Mouse (Mus musculus): ENCODE results near the gene Fosl2. TPM values are rescaled to one million over a fixed set of nuclear protein-coding genes. Genes with fewer than 3 reads are reported as not detected.
A peak's percentile ranks its signal among the peaks of the same experiment; 100 is the strongest.

Gene Fosl2
- total RNA-seq, 2 experiments from 2014 or later, result 49.1 to 96.8 TPM

- intact Hi-C loops (cut with DNase I), result no loop called here
- no peak for DNase-seq (ENCODE audit: extremely low spot score in 1 of 2, low spot score in 2 of 2)
- TF ChIP-seq CTCF (IDR thresholded peaks at IDR 0.05), result no peak
- Histone ChIP-seq H3K27ac (no peak overlapping the region), H3K4me3 (no peak overlapping the region)
Measured at GRCm38 (mm10) chr5:32110651-32111050, 24.9 kb upstream of the Fosl2 start.

GRCm38 (mm10) chr5:32112206-32112916 lies 23.2 kb upstream of the Fosl2 start:
- Histone ChIP-seq H3K4me3 (no peak overlapping the region), H3K27ac (no peak overlapping the region)
- no peak for DNase-seq (ENCODE audit: extremely low spot score in 1 of 2, low spot score in 2 of 2)
- TF ChIP-seq CTCF (IDR thresholded peaks at IDR 0.05), result no peak
- intact Hi-C loops (cut with DNase I), result no loop called here

GRCm38 (mm10) chr5:32120901-32121376 lies 14.7 kb upstream of the Fosl2 start:
- Histone ChIP-seq H3K27ac (no peak overlapping the region), H3K4me3 (no peak overlapping the region)
- TF ChIP-seq CTCF (IDR thresholded peaks at IDR 0.05), result no peak
- intact Hi-C loops (cut with DNase I), result no loop called here
- DNase-seq (ENCODE audit: extremely low spot score in 1 of 2, low spot score in 2 of 2), result no peak

- no peak for TF ChIP-seq CTCF (IDR thresholded peaks at IDR 0.05)
- H3K27ac ChIP-seq, result no peak overlapping the region
- intact Hi-C loops (cut with DNase I), result no loop called here
- no peak for DNase-seq (ENCODE audit: extremely low spot score in 1 of 2, low spot score in 2 of 2)
- H3K4me3 ChIP-seq, result no peak overlapping the region
Measured at GRCm38 (mm10) chr5:32121936-32122335, 13.7 kb upstream of the Fosl2 start.

- DNase-seq (ENCODE audit: extremely low spot score in 1 of 2, low spot score in 2 of 2), result no peak
- intact Hi-C loops (cut with DNase I), result no loop called here
- Histone ChIP-seq H3K4me3 (no peak overlapping the region), H3K27ac (no peak overlapping the region)
- TF ChIP-seq CTCF (IDR thresholded peaks at IDR 0.05), result no peak
Measured at GRCm38 (mm10) chr5:32122363-32122762, 13.2 kb upstream of the Fosl2 start.

GRCm38 (mm10) chr5:32124957-32125356 lies 10.6 kb upstream of the Fosl2 start:
- intact Hi-C loops (cut with DNase I), result no loop called here
- TF ChIP-seq CTCF (IDR thresholded peaks at IDR 0.05), result no peak
- Histone ChIP-seq H3K27ac (no peak overlapping the region), H3K4me3 (no peak overlapping the region)
- DNase-seq (ENCODE audit: extremely low spot score in 1 of 2, low spot score in 2 of 2), result no peak

GRCm38 (mm10) chr5:32127226-32127625 lies 8.4 kb upstream of the Fosl2 start:
- DNase-seq (ENCODE audit: extremely low spot score in 1 of 2, low spot score in 2 of 2), result no peak
- TF ChIP-seq CTCF (IDR thresholded peaks at IDR 0.05), result no peak
- Histone ChIP-seq H3K27ac (no peak overlapping the region), H3K4me3 (no peak overlapping the region)
- intact Hi-C loops (cut with DNase I), result no loop called here

GRCm38 (mm10) chr5:32127927-32128326 lies 7.7 kb upstream of the Fosl2 start:
- H3K27ac ChIP-seq, result no peak overlapping the region
- DNase-seq (ENCODE audit: extremely low spot score in 1 of 2, low spot score in 2 of 2), result no peak
- H3K4me3 ChIP-seq, result no peak overlapping the region
- intact Hi-C loops (cut with DNase I), result no loop called here
- no peak for TF ChIP-seq CTCF (IDR thresholded peaks at IDR 0.05)

GRCm38 (mm10) chr5:32132971-32133501 lies 2.6 kb upstream of the Fosl2 start:
- H3K27ac ChIP-seq, result peak overlapping the region; percentile 99
- intact Hi-C loops (cut with DNase I), result loop anchor here (1.0 kb wide), 1 partner anchor 96 kb away; no protein-coding TSS in a partner anchor
- peak overlapping the region; percentile 90 for H3K4me3 ChIP-seq
- TF ChIP-seq CTCF (IDR thresholded peaks at IDR 0.05), result no peak
- peak; percentile 55 to 56 for DNase-seq (ENCODE audit: extremely low spot score in 1 of 2, low spot score in 2 of 2)

- intact Hi-C loops (cut with DNase I), result loop anchor here (1.0 to 2.0 kb wide), 3 partner anchors 96 to 537 kb away; partner anchors contain the start of gene Mrpl33
- TF ChIP-seq CTCF (IDR thresholded peaks at IDR 0.05), result no peak
- peak overlapping the region; percentile 99 for H3K27ac ChIP-seq
- peak overlapping the region; percentile 90 for H3K4me3 ChIP-seq
- peak; percentile 71 to 77 for DNase-seq (ENCODE audit: extremely low spot score in 1 of 2, low spot score in 2 of 2)
Measured at GRCm38 (mm10) chr5:32133549-32134004, 2.0 kb upstream of the Fosl2 start.

GRCm38 (mm10) chr5:32134051-32134732 lies 1.4 kb upstream of the Fosl2 start:
- Histone ChIP-seq H3K27ac (peak overlapping the region; percentile 99), H3K4me3 (peak overlapping the region; percentile 90)
- no peak for TF ChIP-seq CTCF (IDR thresholded peaks at IDR 0.05)
- DNase-seq (ENCODE audit: extremely low spot score in 1 of 2, low spot score in 2 of 2), result peak in 1 of 2 experiments; percentile 18
- intact Hi-C loops (cut with DNase I), result loop anchor here (1.0 to 2.0 kb wide), 2 partner anchors 384 to 537 kb away; partner anchors contain the start of gene Mrpl33

- Histone ChIP-seq H3K4me3 (peak overlapping the region; percentile 90), H3K27ac (peak overlapping the region; percentile 99)
- TF ChIP-seq CTCF (IDR thresholded peaks at IDR 0.05), result peak; percentile 18
- intact Hi-C loops (cut with DNase I), result loop anchor here (1.0 to 5.0 kb wide), 6 partner anchors 153 to 538 kb away; partner anchors contain the start of gene Mrpl33
- DNase-seq (ENCODE audit: extremely low spot score in 1 of 2, low spot score in 2 of 2), result peak; percentile 69 to 75
Measured at GRCm38 (mm10) chr5:32134903-32135335, 682 bp upstream of the Fosl2 start.

All from left cerebral cortex, adult 2 months (tissue).